Mouse (Mus musculus): ENCODE data around the gene Mchr1.

Mchr1 gene

DNA sequence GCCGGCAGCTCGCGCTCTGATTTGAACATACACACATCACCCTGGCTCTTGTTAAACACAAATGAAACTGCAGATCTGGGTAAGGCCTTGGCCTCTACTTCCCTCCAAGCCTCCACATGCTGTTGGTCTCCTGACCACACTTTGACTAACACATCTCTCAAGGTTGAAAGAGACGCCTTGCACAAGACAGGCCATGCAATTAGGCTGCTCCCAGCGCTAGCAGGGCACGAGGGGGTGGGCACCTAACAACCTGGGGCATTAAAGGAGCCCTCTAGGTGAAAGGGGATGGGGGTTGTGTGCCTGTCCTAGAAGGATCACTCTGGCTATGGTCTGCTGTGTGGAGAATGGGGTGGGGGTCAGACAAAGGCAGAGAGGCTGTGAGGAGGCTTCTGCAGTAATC, 43.4 kb downstream of the Mchr1 start:
- no peak for DNase-seq

DNA sequence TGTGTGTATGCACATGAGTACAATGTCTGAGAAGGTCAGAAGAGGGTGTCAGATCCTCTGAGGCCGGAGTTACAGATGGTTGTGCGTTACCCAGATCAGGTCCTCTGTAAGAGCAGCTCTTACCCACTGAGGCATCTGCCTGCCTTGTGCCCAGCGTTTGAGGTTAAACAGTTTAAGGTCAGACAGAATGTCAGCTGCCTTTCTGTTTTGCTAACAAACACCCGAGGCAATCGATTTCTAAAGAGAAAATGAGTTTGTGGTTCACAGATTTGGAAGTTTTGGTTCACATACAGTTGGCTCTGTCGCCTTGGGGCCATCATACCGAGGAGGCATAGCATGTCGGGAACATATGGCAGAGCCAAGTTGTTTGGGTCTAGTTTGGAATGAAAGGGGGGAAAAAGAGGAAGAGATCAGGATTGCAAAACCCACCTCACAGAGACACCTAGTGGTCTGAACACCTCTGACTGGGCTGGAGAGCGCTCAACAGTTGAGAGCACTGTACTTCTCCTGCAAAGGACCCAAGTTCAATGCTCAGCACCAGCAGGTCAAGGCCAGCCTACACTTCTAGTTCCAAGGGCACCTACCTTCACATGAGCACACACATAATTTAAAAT, 48.9 kb downstream of the Mchr1 start:
- DNase-seq, result no peak
